Mouse (Mus musculus): ENCODE data around the gene Dnah8. TPM values are rescaled to one million over a fixed set of nuclear protein-coding genes. Genes with fewer than 3 reads are reported as not detected.

The Dnah8 gene
- total and polyA plus RNA-seq, 2 experiments from 2014 or later, result 2.1 to 5.0 TPM

DNA sequence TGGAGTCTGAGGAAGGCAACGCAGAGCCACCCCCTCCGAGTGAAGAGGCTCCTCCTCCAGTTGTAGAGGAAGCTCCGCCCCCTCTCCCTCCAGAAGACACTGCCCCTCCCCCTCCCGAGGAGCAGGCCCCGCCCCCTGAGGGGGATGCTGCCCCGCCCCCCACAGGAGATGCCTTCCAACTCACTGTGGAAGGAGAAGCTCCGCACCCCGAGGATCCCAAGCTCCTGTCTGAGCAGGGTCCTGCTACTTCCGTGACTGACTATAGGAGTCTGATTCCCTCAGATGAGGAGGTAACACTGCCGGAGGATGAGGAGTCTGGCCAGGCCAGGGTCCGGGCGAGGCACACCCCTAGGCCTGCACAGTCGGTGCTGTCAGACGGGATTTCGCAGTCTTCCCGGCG is 11.2 kb downstream of the Dnah8 start:
- no peak overlapping the region for H3K9ac ChIP-seq
- H3K27me3 ChIP-seq (ENCODE audit: insufficient read depth, low read length), result no peaks in the 10 kb centered on the region
- no peaks in the 10 kb centered on the region for H3K36me3 ChIP-seq (ENCODE audit: insufficient read depth)
- no peaks in the 10 kb centered on the region for H3K9me3 ChIP-seq (ENCODE audit: low read length)
- ATAC-seq (no peak), DNase-seq (no peak)
- 23% methylated on average over 17 of the region's 17 CpGs for WGBS
- no peak overlapping the region for H3K4me3 ChIP-seq (ENCODE audit: low read depth, low read length)
- TF ChIP-seq CTCF (IDR thresholded peaks at IDR 0.05; ENCODE audit: low read depth), result no peak
- H3K4me1 ChIP-seq (ENCODE audit: insufficient read depth), result no peaks in the 10 kb centered on the region
- peak overlapping the region; percentile 24; the same call in 1 of the 2 replicates for H3K4me2 ChIP-seq (ENCODE audit: low read depth)
- no peak overlapping the region for H3K27ac ChIP-seq (ENCODE audit: low read depth, low read length)

DNA sequence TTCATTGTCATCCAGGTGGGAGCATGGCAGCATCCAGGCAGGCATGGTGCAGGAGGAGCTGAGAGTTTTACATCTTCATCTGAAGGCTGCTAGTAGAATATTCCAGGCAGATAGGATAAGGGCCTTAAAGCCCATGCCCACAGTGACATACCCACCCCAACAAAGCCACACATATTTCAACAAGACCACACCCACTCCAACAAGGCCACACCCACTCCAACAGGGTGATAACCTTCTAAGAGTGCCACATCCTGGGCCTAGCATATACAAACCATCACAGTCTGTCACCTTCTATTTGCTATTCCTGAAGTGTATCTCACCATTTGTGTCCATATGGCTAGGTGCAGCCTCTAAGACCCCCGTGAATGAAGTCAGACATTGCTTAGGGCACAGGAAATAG is 13.6 kb downstream of the Dnah8 start:
- ATAC-seq (no peak), DNase-seq (no peak)
- no peak overlapping the region for H3K4me2 ChIP-seq (ENCODE audit: low read depth)
- H3K9ac ChIP-seq, result no peak overlapping the region
- no peak overlapping the region for H3K27ac ChIP-seq (ENCODE audit: low read depth, low read length)
- 48% methylated on average over 1 of the region's 1 CpGs for WGBS
- TF ChIP-seq CTCF (IDR thresholded peaks at IDR 0.05; ENCODE audit: low read depth), result no peak
- H3K27me3 ChIP-seq (ENCODE audit: insufficient read depth, low read length), result no peaks in the 10 kb centered on the region
- no peak overlapping the region for H3K4me3 ChIP-seq (ENCODE audit: low read depth, low read length)
- no peaks in the 10 kb centered on the region for H3K4me1 ChIP-seq (ENCODE audit: insufficient read depth)
- H3K36me3 ChIP-seq (ENCODE audit: insufficient read depth), result no peaks in the 10 kb centered on the region
- no peaks in the 10 kb centered on the region for H3K9me3 ChIP-seq (ENCODE audit: low read length)

DNA sequence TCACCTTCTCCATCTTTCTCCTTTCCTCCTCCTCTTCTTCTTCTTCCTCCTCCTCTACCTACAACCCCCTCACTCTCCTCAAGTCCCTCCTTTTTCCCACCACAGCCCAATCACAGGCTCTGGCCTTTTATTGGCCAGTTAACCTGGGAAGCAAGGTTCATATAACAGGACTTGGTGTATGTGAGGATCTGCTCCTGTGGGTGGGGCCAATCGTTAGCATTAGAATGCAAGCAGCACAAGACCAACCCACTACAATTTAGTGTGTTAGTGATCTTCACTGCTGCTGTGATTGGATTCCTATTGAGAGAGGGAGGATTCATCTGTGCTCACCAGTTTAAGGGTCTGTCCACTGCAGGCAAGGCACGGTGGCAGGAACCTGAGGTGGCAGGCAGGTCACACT is 14.8 kb downstream of the Dnah8 start:
- no peaks in the 10 kb centered on the region for H3K9me3 ChIP-seq (ENCODE audit: low read length)
- 57% methylated on average over 2 of the region's 2 CpGs for WGBS
- no peak for TF ChIP-seq CTCF (IDR thresholded peaks at IDR 0.05; ENCODE audit: low read depth)
- ATAC-seq, result no peak
- no peaks in the 10 kb centered on the region for H3K27me3 ChIP-seq (ENCODE audit: insufficient read depth, low read length)
- no peak overlapping the region for H3K4me3 ChIP-seq (ENCODE audit: low read depth, low read length)
- no peak overlapping the region for H3K4me2 ChIP-seq (ENCODE audit: low read depth)
- no peaks in the 10 kb centered on the region for H3K4me1 ChIP-seq (ENCODE audit: insufficient read depth)
- DNase-seq, result no peak
- no peak overlapping the region for H3K9ac ChIP-seq
- H3K36me3 ChIP-seq (ENCODE audit: insufficient read depth), result no peaks in the 10 kb centered on the region
- H3K27ac ChIP-seq (ENCODE audit: low read depth, low read length), result no peak overlapping the region

DNA sequence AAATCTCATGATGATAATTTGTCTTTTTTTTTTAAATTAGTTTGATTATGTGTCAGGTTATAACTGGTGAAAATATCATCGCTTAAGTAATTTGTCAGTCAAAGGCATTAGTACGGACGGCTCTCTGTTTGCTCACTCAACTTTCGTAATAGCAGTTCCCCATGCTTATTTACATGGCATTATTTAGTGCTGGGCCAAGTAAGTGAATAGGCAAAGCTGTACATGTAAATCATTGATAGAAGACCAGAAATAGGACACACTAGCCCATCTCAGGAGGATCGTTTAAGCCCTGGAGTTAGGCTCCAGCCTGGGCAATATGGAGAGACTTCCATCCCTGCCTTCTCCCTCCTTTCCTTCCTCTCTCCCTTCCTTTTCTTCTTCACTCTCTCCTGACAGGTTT is 16.7 kb downstream of the Dnah8 start:
- Histone ChIP-seq H3K4me3 (ENCODE audit: low read depth, low read length) (no peak overlapping the region), H3K27ac (ENCODE audit: low read depth, low read length) (no peak overlapping the region), H3K9me3 (ENCODE audit: low read length) (no peaks in the 10 kb centered on the region), H3K4me1 (ENCODE audit: insufficient read depth) (no peaks in the 10 kb centered on the region), H3K36me3 (ENCODE audit: insufficient read depth) (no peaks in the 10 kb centered on the region), H3K27me3 (ENCODE audit: insufficient read depth, low read length) (no peaks in the 10 kb centered on the region), H3K4me2 (ENCODE audit: low read depth) (no peak overlapping the region), H3K9ac (no peak overlapping the region)
- 91% methylated on average over 5 of the region's 5 CpGs for WGBS
- ATAC-seq (no peak), DNase-seq (no peak)
- TF ChIP-seq CTCF (IDR thresholded peaks at IDR 0.05; ENCODE audit: low read depth), result no peak

DNA sequence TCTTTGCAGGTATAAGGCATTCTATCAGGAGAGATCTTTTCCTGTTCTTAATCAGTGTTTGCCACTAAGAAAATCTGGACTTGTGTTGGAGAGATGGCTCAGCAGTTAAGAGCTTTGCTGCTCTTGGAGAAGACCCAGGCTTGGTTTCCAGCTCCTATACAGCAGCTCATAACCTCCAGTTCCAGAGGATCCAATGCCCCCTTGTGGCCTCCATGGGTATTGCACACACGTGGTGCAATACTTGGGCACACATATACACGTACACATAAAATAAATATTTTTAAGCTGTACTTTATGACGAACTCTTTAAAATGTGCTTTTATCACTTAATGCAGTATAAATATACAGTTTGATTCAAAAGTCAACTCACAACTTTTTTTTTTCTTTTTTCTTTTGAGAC is 24.6 kb downstream of the Dnah8 start:
- DNase-seq (no peak), ATAC-seq (no peak)
- no peaks in the 10 kb centered on the region for H3K27me3 ChIP-seq (ENCODE audit: insufficient read depth, low read length)
- no peak overlapping the region for H3K4me2 ChIP-seq (ENCODE audit: low read depth)
- no peak overlapping the region for H3K4me3 ChIP-seq (ENCODE audit: low read depth, low read length)
- TF ChIP-seq CTCF (IDR thresholded peaks at IDR 0.05; ENCODE audit: low read depth), result peak; percentile 18
- no peaks in the 10 kb centered on the region for H3K36me3 ChIP-seq (ENCODE audit: insufficient read depth)
- no peaks in the 10 kb centered on the region for H3K4me1 ChIP-seq (ENCODE audit: insufficient read depth)
- no peaks in the 10 kb centered on the region for H3K9me3 ChIP-seq (ENCODE audit: low read length)
- WGBS, result over 99% methylated on average over 3 of the region's 3 CpGs
- H3K9ac ChIP-seq, result no peak overlapping the region
- H3K27ac ChIP-seq (ENCODE audit: low read depth, low read length), result no peak overlapping the region

DNA sequence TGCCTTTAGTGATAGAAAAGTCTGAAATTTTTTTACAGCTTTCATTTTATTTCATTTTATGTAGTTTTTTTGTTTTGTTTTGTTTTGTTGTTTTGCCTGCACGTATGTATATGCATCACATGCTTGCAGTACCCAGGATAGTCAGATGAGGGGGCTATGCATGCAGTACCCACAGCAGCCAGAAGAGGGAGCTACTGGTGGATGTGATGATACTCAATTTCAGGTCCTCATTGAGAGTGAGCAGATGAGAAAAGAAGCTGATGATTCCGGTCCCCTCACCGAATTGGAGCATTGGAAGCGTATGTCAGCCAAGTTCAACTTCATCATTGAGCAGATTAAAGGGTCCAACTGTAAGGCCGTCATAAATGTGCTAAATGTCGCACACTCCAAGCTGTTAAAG is 28.9 kb downstream of the Dnah8 start:
- Histone ChIP-seq H3K27ac (ENCODE audit: low read depth, low read length) (no peak overlapping the region), H3K4me2 (ENCODE audit: low read depth) (no peak overlapping the region), H3K4me1 (ENCODE audit: insufficient read depth) (no peaks in the 10 kb centered on the region), H3K4me3 (ENCODE audit: low read depth, low read length) (no peak overlapping the region), H3K36me3 (ENCODE audit: insufficient read depth) (no peaks in the 10 kb centered on the region), H3K9me3 (ENCODE audit: low read length) (no peaks in the 10 kb centered on the region), H3K9ac (no peak overlapping the region), H3K27me3 (ENCODE audit: insufficient read depth, low read length) (no peaks in the 10 kb centered on the region)
- DNase-seq (no peak), ATAC-seq (no peak)
- 96% methylated on average over 6 of the region's 6 CpGs for WGBS
- TF ChIP-seq CTCF (IDR thresholded peaks at IDR 0.05; ENCODE audit: low read depth), result peak; percentile 70

DNA sequence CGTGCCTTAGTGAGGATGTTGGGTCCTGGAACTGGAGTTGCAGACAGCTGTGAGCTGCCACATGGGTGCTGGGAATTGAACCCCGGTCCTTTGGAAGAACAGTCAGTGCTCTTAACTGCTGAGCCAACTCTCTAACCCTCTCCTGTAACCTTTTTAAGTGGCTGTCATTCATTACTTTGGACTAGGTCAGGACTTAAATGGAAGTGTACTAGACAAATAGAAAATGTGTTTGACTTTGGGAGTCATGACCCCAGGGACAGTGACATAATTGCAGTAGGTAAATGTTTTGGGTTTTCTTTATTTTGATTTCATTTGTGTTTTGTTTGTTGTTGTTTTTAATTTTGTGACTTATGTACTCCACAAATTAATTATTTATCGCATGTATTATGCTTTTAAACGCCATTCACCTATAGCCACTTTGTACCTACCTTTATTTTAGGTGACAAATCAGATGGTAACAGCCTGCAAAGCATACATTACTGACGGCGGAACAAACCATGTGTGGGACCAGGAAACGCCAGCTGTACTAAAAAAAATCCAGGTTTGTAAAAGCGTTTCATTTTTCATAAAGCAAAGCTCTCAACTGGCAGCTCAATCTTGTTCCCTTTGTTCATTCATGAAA is 33.5 kb downstream of the Dnah8 start:
- DNase-seq, result no peak
- Histone ChIP-seq H3K9me3 (ENCODE audit: low read length) (no peaks in the 10 kb centered on the region), H3K4me3 (ENCODE audit: low read depth, low read length) (peak overlapping the region; percentile 22), H3K27ac (ENCODE audit: low read depth, low read length) (no peak overlapping the region), H3K9ac (peak overlapping the region; percentile 23), H3K27me3 (ENCODE audit: insufficient read depth, low read length) (no peaks in the 10 kb centered on the region), H3K4me2 (ENCODE audit: low read depth) (peak overlapping the region; percentile 40), H3K36me3 (ENCODE audit: insufficient read depth) (no peaks in the 10 kb centered on the region), H3K4me1 (ENCODE audit: insufficient read depth) (no peaks in the 10 kb centered on the region)
- WGBS, result 48% methylated on average over 8 of the region's 8 CpGs
- ATAC-seq, result no peak
- TF ChIP-seq CTCF (IDR thresholded peaks at IDR 0.05; ENCODE audit: low read depth), result no peak

Data from forebrain, postnatal 0 days (tissue).